Mouse (Mus musculus): ENCODE data around the gene Jkamp. TPM values are rescaled to one million over a fixed set of nuclear protein-coding genes. Genes with fewer than 3 reads are reported as not detected.

The Jkamp gene
- total and polyA plus RNA-seq, 2 experiments from 2014 or later, result 89.7 to 109 TPM

GRCm38 (mm10) chr12:72057780-72058179, 27.6 kb upstream of the Jkamp start:
- no peak overlapping the region for H3K27ac ChIP-seq (ENCODE audit: low read depth, low read length)
- ATAC-seq (ENCODE audit: low FRiP score) (no peak), DNase-seq (ENCODE audit: low spot score) (no peak)
- H3K9me3 ChIP-seq (ENCODE audit: low read length), result no peaks in the 10 kb centered on the region
- no peaks in the 10 kb centered on the region for H3K36me3 ChIP-seq (ENCODE audit: insufficient read depth, low read length)
- WGBS, result 82% methylated on average over 1 of the region's 1 CpGs
- no peak overlapping the region for H3K4me2 ChIP-seq (ENCODE audit: low read depth, low read length, poor library complexity, severe bottlenecking)
- no peaks in the 10 kb centered on the region for H3K27me3 ChIP-seq (ENCODE audit: insufficient read depth, low read length)
- no peak overlapping the region for H3K4me3 ChIP-seq (ENCODE audit: low read depth, low read length)
- TF ChIP-seq CTCF (IDR thresholded peaks at IDR 0.05), result no peak
- no peaks in the 10 kb centered on the region for H3K4me1 ChIP-seq (ENCODE audit: insufficient read depth, low read length)
- no peak overlapping the region for H3K9ac ChIP-seq (replicated peaks; ENCODE audit: low read length, poor library complexity, severe bottlenecking)

GRCm38 (mm10) chr12:72069626-72070326, 15.6 kb upstream of the Jkamp start:
- DNase-seq (ENCODE audit: low spot score) (no peak), ATAC-seq (ENCODE audit: low FRiP score) (peak; percentile 82)
- Histone ChIP-seq H3K4me2 (ENCODE audit: low read depth, low read length, poor library complexity, severe bottlenecking) (peak overlapping the region; percentile 87), H3K4me1 (ENCODE audit: insufficient read depth, low read length) (no peaks in the 10 kb centered on the region), H3K4me3 (ENCODE audit: low read depth, low read length) (peak overlapping the region; percentile 69), H3K9me3 (ENCODE audit: low read length) (no peaks in the 10 kb centered on the region), H3K9ac (replicated peaks; ENCODE audit: low read length, poor library complexity, severe bottlenecking) (peak overlapping the region; percentile 91), H3K27me3 (ENCODE audit: insufficient read depth, low read length) (no peaks in the 10 kb centered on the region), H3K36me3 (ENCODE audit: insufficient read depth, low read length) (no peaks in the 10 kb centered on the region), H3K27ac (ENCODE audit: low read depth, low read length) (peak overlapping the region; percentile 95)
- 4% methylated on average over 40 of the region's 40 CpGs for whole genome bisulfite sequencing
- TF ChIP-seq CTCF (IDR thresholded peaks at IDR 0.05), result no peak

- peak; percentile 87 for TF ChIP-seq CTCF (IDR thresholded peaks at IDR 0.05)
- peak within 1 kb of the TSS; percentile 95 for H3K27ac ChIP-seq (ENCODE audit: low read depth, low read length)
- H3K9me3 ChIP-seq (ENCODE audit: low read length), result no peaks in the 10 kb centered on the region
- peak; percentile 92 for DNase-seq (ENCODE audit: low spot score)
- no peaks in the 10 kb centered on the region for H3K36me3 ChIP-seq (ENCODE audit: insufficient read depth, low read length)
- WGBS, result under 1% methylated on average over 94 of the region's 94 CpGs
- ATAC-seq (ENCODE audit: low FRiP score), result peak; percentile 92
- no peaks in the 10 kb centered on the region for H3K27me3 ChIP-seq (ENCODE audit: insufficient read depth, low read length)
- peak within 1 kb of the TSS; percentile 69 for H3K4me3 ChIP-seq (ENCODE audit: low read depth, low read length)
- peak within 1 kb of the TSS; percentile 87 for H3K4me2 ChIP-seq (ENCODE audit: low read depth, low read length, poor library complexity, severe bottlenecking)
- no peaks in the 10 kb centered on the region for H3K4me1 ChIP-seq (ENCODE audit: insufficient read depth, low read length)
- H3K9ac ChIP-seq (replicated peaks; ENCODE audit: low read length, poor library complexity, severe bottlenecking), result peak within 1 kb of the TSS; percentile 91
Measured at GRCm38 (mm10) chr12:72070327-72071269, 14.8 kb upstream of the Jkamp start, which contains the start of gene Gpr135. Gpr135 (minus strand) TSS chr12:72071125.

- Histone ChIP-seq H3K27me3 (ENCODE audit: insufficient read depth, low read length) (no peaks in the 10 kb centered on the region), H3K4me1 (ENCODE audit: insufficient read depth, low read length) (no peaks in the 10 kb centered on the region), H3K4me3 (ENCODE audit: low read depth, low read length) (no peak overlapping the region), H3K9me3 (ENCODE audit: low read length) (no peaks in the 10 kb centered on the region), H3K27ac (ENCODE audit: low read depth, low read length) (no peak overlapping the region), H3K36me3 (ENCODE audit: insufficient read depth, low read length) (peaks cover 5% of the 10 kb centered on the region; the same call in 1 of the 2 replicates), H3K4me2 (ENCODE audit: low read depth, low read length, poor library complexity, severe bottlenecking) (no peak overlapping the region), H3K9ac (replicated peaks; ENCODE audit: low read length, poor library complexity, severe bottlenecking) (no peak overlapping the region)
- no peak for DNase-seq (ENCODE audit: low spot score)
- ATAC-seq (ENCODE audit: low FRiP score), result no peak
- WGBS, result 88% methylated on average over 3 of the region's 3 CpGs
- no peak for TF ChIP-seq CTCF (IDR thresholded peaks at IDR 0.05)
Measured at GRCm38 (mm10) chr12:72078248-72078647, 7.1 kb upstream of the Jkamp start.

GRCm38 (mm10) chr12:72081961-72082360, 3.4 kb upstream of the Jkamp start:
- Histone ChIP-seq H3K4me2 (ENCODE audit: low read depth, low read length, poor library complexity, severe bottlenecking) (peak overlapping the region; percentile 38; the same call in 1 of the 2 replicates), H3K9me3 (ENCODE audit: low read length) (no peaks in the 10 kb centered on the region), H3K9ac (replicated peaks; ENCODE audit: low read length, poor library complexity, severe bottlenecking) (no peak overlapping the region), H3K27me3 (ENCODE audit: insufficient read depth, low read length) (no peaks in the 10 kb centered on the region), H3K36me3 (ENCODE audit: insufficient read depth, low read length) (peaks cover 2% of the 10 kb centered on the region; the same call in 1 of the 2 replicates), H3K4me1 (ENCODE audit: insufficient read depth, low read length) (no peaks in the 10 kb centered on the region), H3K4me3 (ENCODE audit: low read depth, low read length) (no peak overlapping the region), H3K27ac (ENCODE audit: low read depth, low read length) (no peak overlapping the region)
- DNase-seq (ENCODE audit: low spot score) (no peak), ATAC-seq (ENCODE audit: low FRiP score) (no peak)
- no peak for TF ChIP-seq CTCF (IDR thresholded peaks at IDR 0.05)
- WGBS, result 81% methylated on average over 3 of the region's 3 CpGs

Measured in midbrain, postnatal 0 days (tissue).